Mouse (Mus musculus) layer of hippocampus, postnatal 10 days (tissue): ENCODE measurements around the gene Gabarapl2. TPM values are rescaled to one million over a fixed set of nuclear protein-coding genes. Genes with fewer than 3 reads are reported as not detected.
"Not testable (repeated sequence)": the region's sequence is repeated elsewhere in the genome, so short reads cannot be mapped to it uniquely, and the experiment has no call there.

ENCODE experiments used
- DNase-seq, 2 experiments: peaks; one replicate each; pipeline ENCODE4 v3.0.0; 2021; ENCODE audit warnings: low spot score in 2 of 2
- total RNA-seq, 2 experiments: library from RNA; stranded (reverse); gene quantifications; 2 replicates each; pipeline ENCODE4 v1.2.3; 2021

Gene Gabarapl2
- total RNA-seq, 2 experiments from 2014 or later, result 193 to 198 TPM

GRCm38 (mm10) chr8:111934201-111934600, 6.3 kb upstream of the Gabarapl2 start:
- DNase-seq, result no peak

GRCm38 (mm10) chr8:111937184-111937583, 3.3 kb upstream of the Gabarapl2 start:
- no peak for DNase-seq

GRCm38 (mm10) chr8:111938076-111938985, 2.2 kb upstream of the Gabarapl2 start:
- DNase-seq, result not testable (repeated sequence)

GRCm38 (mm10) chr8:111939516-111940142, 874 bp upstream of the Gabarapl2 start:
- peak in 1 of 2 experiments; percentile 39 for DNase-seq

- peak in 1 of 2 experiments; percentile 41 for DNase-seq
Measured at GRCm38 (mm10) chr8:111941101-111941454, 575 bp downstream of the Gabarapl2 start.

- no peak for DNase-seq
Measured at GRCm38 (mm10) chr8:111943544-111943943, 3.0 kb downstream of the Gabarapl2 start.

- DNase-seq, result no peak
Measured at GRCm38 (mm10) chr8:111947144-111947543, 6.6 kb downstream of the Gabarapl2 start.

- no peak for DNase-seq
Measured at GRCm38 (mm10) chr8:111947954-111948353, 7.5 kb downstream of the Gabarapl2 start.

GRCm38 (mm10) chr8:111950846-111951245, 10.3 kb downstream of the Gabarapl2 start:
- DNase-seq, result no peak

GRCm38 (mm10) chr8:111951317-111951716, 10.8 kb downstream of the Gabarapl2 start:
- DNase-seq, result peak in 1 of 2 experiments; percentile 12

- DNase-seq, result no peak
Measured at GRCm38 (mm10) chr8:111951936-111952335, 11.4 kb downstream of the Gabarapl2 start.

GRCm38 (mm10) chr8:111954844-111955594, 14.5 kb downstream of the Gabarapl2 start:
- DNase-seq, result no peak

GRCm38 (mm10) chr8:111955879-111956278, 15.4 kb downstream of the Gabarapl2 start:
- no peak for DNase-seq

- no peak for DNase-seq
Measured at GRCm38 (mm10) chr8:111957231-111957630, 16.7 kb downstream of the Gabarapl2 start.

GRCm38 (mm10) chr8:111960591-111961321, 20.3 kb downstream of the Gabarapl2 start:
- DNase-seq, result no peak

GRCm38 (mm10) chr8:111961330-111961729, 20.8 kb downstream of the Gabarapl2 start:
- DNase-seq, result no peak

- DNase-seq, result no peak
Measured at GRCm38 (mm10) chr8:111962589-111962988, 22.1 kb downstream of the Gabarapl2 start.

GRCm38 (mm10) chr8:111963091-111963490, 22.6 kb downstream of the Gabarapl2 start:
- no peak for DNase-seq

GRCm38 (mm10) chr8:111963546-111963945, 23.0 kb downstream of the Gabarapl2 start:
- DNase-seq, result no peak

- DNase-seq, result no peak
Measured at GRCm38 (mm10) chr8:111964351-111964750, 23.8 kb downstream of the Gabarapl2 start.
